Mouse (Mus musculus) liver, embryonic 14.5 days (tissue): ENCODE measurements at regions not wholly inside any gene's neighbourhood (a gene's known extent, or its start where the extent isn't known, plus 50 kb on each side); places are given as distances from the start of the nearest gene placed in this dataset.

ENCODE experiments used
- CTCF ChIP-seq: IDR thresholded peaks from 2 replicates; pipeline ENCODE4 v1.5.1; 2016; ENCODE audit warnings: antibody characterized with exemption, low read depth, control low read depth
- EP300 ChIP-seq: IDR thresholded peaks from 2 replicates; pipeline ENCODE4 v1.6.1; 2016; ENCODE audit warnings: antibody characterized with exemption, low read depth

- no peak for TF ChIP-seq EP300
- TF ChIP-seq CTCF: no peak
These were observed 262.7 kb downstream of the Zfp326 start for GRCm38 (mm10) chr5:106139109-106139508.
